8 mouse cellular contexts compared by ENCODE assay signal in genomic region chr16:87405001-87405400, GRCm38 (mm10). TPM values are rescaled to one million over a fixed set of nuclear protein-coding genes. Genes with fewer than 3 reads are reported as not detected.
A peak's percentile ranks its signal among the peaks of the same experiment; 100 is the strongest.
DNase-seq lines count a peak whose midpoint lies in the region; ATAC-seq and TF ChIP-seq lines count a peak whose summit lies in the region.

No protein-coding gene starts in this region.

- H3K27me3 ChIP-seq in E14TG2a.4 (ENCODE audit: insufficient read depth, low read length) = no peaks in the 10 kb centered on the region
- H3K27me3 ChIP-seq in hindbrain, embryonic 13.5 days = no peaks in the 10 kb centered on the region

- H3K27ac ChIP-seq in hindbrain, embryonic 13.5 days = no peak overlapping the region

- H3K4me2 ChIP-seq in hindbrain, embryonic 13.5 days = no peak overlapping the region

- peak; percentile 11 to 13 for DNase-seq in cerebellum, postnatal 10 days
- no peak for DNase-seq in cerebellum, adult 11 months
- DNase-seq in lung, postnatal 14 days = peak; percentile 11
- DNase-seq in gastrocnemius, postnatal 10 days = no peak
- no peak for DNase-seq in layer of hippocampus, postnatal 25 days (ENCODE audit: extremely low spot score in 1 of 2, low spot score in 1 of 2)

- H3K36me3 ChIP-seq in E14TG2a.4 (ENCODE audit: insufficient read depth, low read length) = peaks cover 91% of the 10 kb centered on the region
- peaks cover 85% of the 10 kb centered on the region for H3K36me3 ChIP-seq in hindbrain, embryonic 13.5 days

- H3K4me3 ChIP-seq in E14TG2a.4 (replicated peaks; ENCODE audit: low read length) = no peak overlapping the region
- H3K4me3 ChIP-seq in hindbrain, embryonic 13.5 days = no peak overlapping the region

- H3K9me3 ChIP-seq in E14TG2a.4 (ENCODE audit: low read length) = no peaks in the 10 kb centered on the region
- H3K9me3 ChIP-seq in hindbrain, embryonic 13.5 days = no peaks in the 10 kb centered on the region

- 92% methylated on average over 3 of the region's 3 CpGs for WGBS in hindbrain, embryonic 13.5 days

- H3K4me1 ChIP-seq in E14TG2a.4 (replicated peaks; ENCODE audit: low read depth, low read length) = no peaks in the 10 kb centered on the region
- H3K4me1 ChIP-seq in hindbrain, embryonic 13.5 days (replicated peaks) = no peaks in the 10 kb centered on the region

- TF ChIP-seq CTCF in E14TG2a.4 (conservative IDR thresholded peaks at IDR 0.05; ENCODE audit: low read length) = peak; percentile 41

- H3K9ac ChIP-seq in hindbrain, embryonic 13.5 days = no peak overlapping the region

- ATAC-seq in granulocyte monocyte progenitor cell, adult 5-6 weeks (replicated peaks; ENCODE audit: poor library complexity, severe bottlenecking) = peak; percentile 99
- no peak for ATAC-seq in hindbrain, embryonic 13.5 days (ENCODE audit: low FRiP score)

RNA-seq across cellular contexts. Expression of gene Ltn1, which starts 27.4 kb away (rescaled TPM):
- 25.6 and 31.2 TPM in 2 replicates for total RNA-seq in granulocyte monocyte progenitor cell, adult 5-6 weeks (2014; fragmentation: Nextera tagmentation)
- total RNA-seq in granulocyte monocyte progenitor cell, adult 5-6 weeks (2017) = 28.5 and 28.6 TPM in 2 replicates
- 25.9 TPM in 2 replicates for polyA plus RNA-seq in hindbrain, embryonic 13.5 days (2015; fragmentation: Nextera tagmentation; extraction: Ambion mirVana)
- 10 to 100 TPM; 24.1 to 25.0 TPM for total RNA-seq in gastrocnemius, postnatal 10 days (2021)
- total RNA-seq in layer of hippocampus, postnatal 25 days (2021) = 10 to 100 TPM; 44.9 to 46.5 TPM

RNA-seq across cellular contexts. Expression of gene Rwdd2b, which starts 35.4 kb away (rescaled TPM):
- total RNA-seq in granulocyte monocyte progenitor cell, adult 5-6 weeks (2014; fragmentation: Nextera tagmentation) = 11.1 and 16.9 TPM in 2 replicates
- total RNA-seq in granulocyte monocyte progenitor cell, adult 5-6 weeks (2017) = 17.5 and 18.5 TPM in 2 replicates
- polyA plus RNA-seq in hindbrain, embryonic 13.5 days (2015; fragmentation: Nextera tagmentation; extraction: Ambion mirVana) = 12.9 and 15.0 TPM in 2 replicates
- 1 to 10 TPM; 4.1 to 5.1 TPM for total RNA-seq in gastrocnemius, postnatal 10 days (2021)
- 10 to 100 TPM; 10.6 to 11.7 TPM for total RNA-seq in layer of hippocampus, postnatal 25 days (2021)

RNA-seq across cellular contexts. Expression of gene Usp16, which starts 49.5 kb away (rescaled TPM):
- 72.4 and 73.8 TPM in 2 replicates for total RNA-seq in granulocyte monocyte progenitor cell, adult 5-6 weeks (2014; fragmentation: Nextera tagmentation)
- total RNA-seq in granulocyte monocyte progenitor cell, adult 5-6 weeks (2017) = 120 and 133 TPM in 2 replicates
- 52.6 and 54.3 TPM in 2 replicates for polyA plus RNA-seq in hindbrain, embryonic 13.5 days (2015; fragmentation: Nextera tagmentation; extraction: Ambion mirVana)
- 10 to 100 TPM; 28.5 to 33.7 TPM for total RNA-seq in gastrocnemius, postnatal 10 days (2021)
- 10 to 100 TPM; 36.1 to 46.4 TPM for total RNA-seq in layer of hippocampus, postnatal 25 days (2021)

RNA-seq across cellular contexts. Expression of gene N6amt1, which starts 51.0 kb away (rescaled TPM):
- total RNA-seq in granulocyte monocyte progenitor cell, adult 5-6 weeks (2014; fragmentation: Nextera tagmentation) = 7.8 and 19.6 TPM in 2 replicates
- total RNA-seq in granulocyte monocyte progenitor cell, adult 5-6 weeks (2017) = 10.0 and 13.2 TPM in 2 replicates
- polyA plus RNA-seq in hindbrain, embryonic 13.5 days (2015; fragmentation: Nextera tagmentation; extraction: Ambion mirVana) = 22.5 and 23.5 TPM in 2 replicates
- 10 to 100 TPM; 11.5 to 11.8 TPM for total RNA-seq in gastrocnemius, postnatal 10 days (2021)
- total RNA-seq in layer of hippocampus, postnatal 25 days (2021) = 10 to 100 TPM; 17.1 to 20.5 TPM

Comparison
In these comparisons a context has a peak if more than half of its experiments do, and no peak if none do; other contexts are left out.
1. DNase-seq: peak in cerebellum, postnatal 10 days (2 of 2) and lung, postnatal 14 days (single experiment); none in cerebellum, adult 11 months (single experiment), gastrocnemius, postnatal 10 days (single experiment) and layer of hippocampus, postnatal 25 days (0 of 2).